Mouse (Mus musculus) embryonic facial prominence, embryonic 11.5 days (tissue): Measurements from ENCODE around the gene Proser3. TPM values are rescaled to one million over a fixed set of nuclear protein-coding genes. Genes with fewer than 3 reads are reported as not detected.

Experiments used
- ATAC-seq: fragments of 200-750 bp; cut with Nextera tagmentation; replicated peaks from 2 replicates; pipeline ENCODE4 v1.8.0; 2017; ENCODE audit warnings: low read depth; ENCODE audit not compliant: insufficient number of reproducible peaks, low FRiP score, low TSS enrichment
- DNase-seq: peaks from one replicate; pipeline ENCODE4 v3.0.0-alpha.2; 2015; ENCODE audit warnings: low spot score
- H3K27ac ChIP-seq: fragments of 300-500 bp; sonication (generic); replicated peaks from 2 replicates; pipeline ENCODE4 v1.5.1; 2014; ENCODE audit warnings: mild to moderate bottlenecking, low read depth, low read length, control low read depth
- H3K27me3 ChIP-seq: fragments of 300-500 bp; sonication (generic); 2 replicates; pipeline ENCODE4 v1.6.1; 2014; ENCODE audit warnings: mild to moderate bottlenecking, low read length, moderate library complexity, mixed read lengths; ENCODE audit not compliant: control insufficient read depth, insufficient read depth
- H3K36me3 ChIP-seq: fragments of 300-500 bp; sonication (generic); replicated peaks from 2 replicates; pipeline ENCODE4 v1.6.1; 2014; ENCODE audit warnings: low read depth, mild to moderate bottlenecking, low read length, moderate library complexity, mixed read lengths; ENCODE audit not compliant: control insufficient read depth, insufficient read depth
- H3K4me1 ChIP-seq: fragments of 300-500 bp; sonication (generic); 2 replicates; pipeline ENCODE4 v1.6.1; 2014; ENCODE audit warnings: low read length, mixed read lengths; ENCODE audit not compliant: control insufficient read depth, insufficient read depth
- H3K4me2 ChIP-seq: fragments of 300-500 bp; sonication (generic); 2 replicates; pipeline ENCODE4 v1.6.1; 2014; ENCODE audit warnings: low read depth, mild to moderate bottlenecking, control low read depth, low read length, moderate library complexity
- H3K4me3 ChIP-seq: fragments of 300-500 bp; sonication (generic); 2 replicates; pipeline ENCODE4 v1.5.1; 2014; ENCODE audit warnings: low read depth, low read length, control low read depth
- H3K9ac ChIP-seq: fragments of 300-500 bp; sonication (generic); replicated peaks from 2 replicates; pipeline ENCODE4 v1.6.1; 2014; ENCODE audit warnings: mild to moderate bottlenecking, control low read depth, low read length
- H3K9me3 ChIP-seq: fragments of 300-500 bp; sonication (generic); replicated peaks from 2 replicates; pipeline ENCODE4 v1.6.1; 2016; ENCODE audit warnings: mild to moderate bottlenecking, low read length, inconsistent platforms, mixed read lengths; ENCODE audit not compliant: control insufficient read depth
- whole genome bisulfite sequencing: fragments of 180-500 bp; shearing (Covaris S2); extraction: QIAGEN DNeasy Blood & Tissue Kit; methylation state at CpG from one replicate; pipeline ENCODE4 v1.1.7; 2014; 5-methylcytosine and 5-hydroxymethylcytosine counted together
- microRNA-seq: library from miRNA; unstranded; fragments of <30 nt; microRNA quantifications from one replicate; pipeline ENCODE4, GENCODE M21; 2016; ENCODE audit warnings: borderline number of aligned reads
- polyA plus RNA-seq: library from polyadenylated mRNA; unstranded; fragments of >200 nt; fragmentation: Nextera tagmentation; extraction: Ambion mirVana; gene quantifications from 2 replicates; pipeline ENCODE4 v1.2.1, GENCODE M21; 2014

The Proser3 gene
- polyA plus RNA-seq, 1 experiment from 2014 or later, result 13.0 TPM

DNA sequence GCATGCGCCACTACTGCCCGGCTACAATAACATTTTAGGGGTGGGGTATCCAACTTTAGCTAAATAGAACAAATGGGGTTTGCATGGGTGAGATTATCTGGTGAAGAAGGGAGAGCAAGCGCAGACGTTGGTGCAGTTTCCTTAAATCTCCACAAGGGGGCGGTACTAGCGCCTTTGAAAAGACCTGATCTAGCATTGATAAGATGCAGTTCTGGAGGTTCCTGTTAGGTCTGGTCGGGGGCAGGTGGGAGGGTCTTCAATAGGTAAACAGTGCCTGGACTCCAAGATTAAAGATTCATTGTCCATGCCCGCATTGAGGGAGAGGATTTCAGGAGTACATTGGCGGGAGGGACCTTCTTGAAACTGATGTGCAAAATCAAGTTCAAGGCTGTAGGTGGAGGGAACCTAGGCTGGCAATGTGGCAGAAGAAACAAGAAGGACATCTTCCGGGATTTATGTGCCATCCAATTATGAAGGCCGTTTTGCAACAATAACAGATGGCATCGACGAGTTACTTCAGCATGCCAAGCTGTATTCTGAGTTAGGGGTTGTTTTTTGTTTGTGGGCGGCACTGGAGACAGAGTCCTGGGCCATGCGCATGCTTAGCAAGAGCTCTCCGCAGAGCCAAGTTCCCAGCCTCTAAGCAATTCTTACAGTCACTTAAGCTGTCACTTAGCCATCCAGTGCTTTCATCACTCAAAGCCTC lies 61.7 kb downstream of the Proser3 start:
- H3K36me3 ChIP-seq, result no peaks in the 10 kb centered on the region
- no peaks in the 10 kb centered on the region for H3K27me3 ChIP-seq
- H3K27ac ChIP-seq, result no peak overlapping the region
- H3K4me2 ChIP-seq, result no peak overlapping the region
- no peaks in the 10 kb centered on the region for H3K9me3 ChIP-seq
- no peak overlapping the region for H3K4me3 ChIP-seq
- 31% methylated on average over 16 of the region's 16 CpGs for WGBS
- DNase-seq (peak; percentile 67), ATAC-seq (no peak)
- H3K4me1 ChIP-seq, result no peaks in the 10 kb centered on the region
- no peak overlapping the region for H3K9ac ChIP-seq

Small RNAs within 50 kb of the gene (microRNA-seq; reads per million reads assigned to microRNA genes)
- gene Gm38670, result 1.9 reads per million
- not detected for gene Mir3569

Other genes starting within 250 kb of the Proser3 start
- gene Alkbh6, start 243.6 kb downstream of the Proser3 start, polyA plus RNA-seq, result 80.7 and 92.0 TPM in 2 replicates
- 34.5 and 44.5 TPM in 2 replicates for gene Syne4, start 237.5 kb downstream of the Proser3 start, polyA plus RNA-seq
- 1.4 TPM in 1 of 2 replicates, not detected in the other for gene E130208F15Rik, start 230.6 kb downstream of the Proser3 start, polyA plus RNA-seq
- gene Sdhaf1, start 228.4 kb downstream of the Proser3 start, polyA plus RNA-seq, result 24.4 and 25.0 TPM in 2 replicates
- 4.5 and 5.1 TPM in 2 replicates for gene Lrfn3, start 189.5 kb downstream of the Proser3 start, polyA plus RNA-seq
- gene Tyrobp, start 138.5 kb downstream of the Proser3 start, polyA plus RNA-seq, result 16.9 and 17.9 TPM in 2 replicates
- 0.72 TPM in 1 of 2 replicates, not detected in the other for gene Hcst, start 132.4 kb downstream of the Proser3 start, polyA plus RNA-seq
- 1.6 TPM in 2 replicates for gene Nfkbid, start 130.6 kb downstream of the Proser3 start, polyA plus RNA-seq
- gene Aplp1, start 106.8 kb downstream of the Proser3 start, polyA plus RNA-seq, result 40.2 and 45.4 TPM in 2 replicates
- 0.45 and 0.84 TPM in 2 replicates for gene Kirrel2, start 94.6 kb downstream of the Proser3 start, polyA plus RNA-seq
- gene Nphs1, start 94.0 kb downstream of the Proser3 start, polyA plus RNA-seq, result 0.36 TPM in 1 of 2 replicates, not detected in the other
- gene Prodh2, start 58.7 kb downstream of the Proser3 start, polyA plus RNA-seq, result not detected in 2 replicates
- gene Arhgap33, start 17.2 kb downstream of the Proser3 start, polyA plus RNA-seq, result 11.5 and 14.7 TPM in 2 replicates
- gene Hspb6, start 121 bp downstream of the Proser3 start, polyA plus RNA-seq, result 4.4 and 6.2 TPM in 2 replicates
- 40.2 and 44.8 TPM in 2 replicates for gene Lin37, start 7.5 kb upstream of the Proser3 start, polyA plus RNA-seq
- gene U2af1l4, start 11.0 kb upstream of the Proser3 start, polyA plus RNA-seq, result 99.9 and 102 TPM in 2 replicates
- gene Gm49396, start 11.0 kb upstream of the Proser3 start, polyA plus RNA-seq, result 5.9 and 7.0 TPM in 2 replicates
- 108 and 110 TPM in 2 replicates for gene Psenen, start 11.3 kb upstream of the Proser3 start, polyA plus RNA-seq
- gene Igflr1, start 13.1 kb upstream of the Proser3 start, polyA plus RNA-seq, result 1.5 and 2.9 TPM in 2 replicates
- 7.2 and 8.4 TPM in 2 replicates for gene Kmt2b, start 36.4 kb upstream of the Proser3 start, polyA plus RNA-seq
- gene Zbtb32, start 46.6 kb upstream of the Proser3 start, polyA plus RNA-seq, result 0.21 and 0.43 TPM in 2 replicates
- 0.14 and 0.35 TPM in 2 replicates for gene Upk1a, start 60.5 kb upstream of the Proser3 start, polyA plus RNA-seq
- gene Cox6b1, start 73.9 kb upstream of the Proser3 start, polyA plus RNA-seq, result 700 and 782 TPM in 2 replicates
- gene Etv2, start 83.6 kb upstream of the Proser3 start, polyA plus RNA-seq, result 0.20 TPM in 1 of 2 replicates, not detected in the other
- gene Rbm42, start 98.0 kb upstream of the Proser3 start, polyA plus RNA-seq, result 108 and 118 TPM in 2 replicates
- gene Haus5, start 112.7 kb upstream of the Proser3 start, polyA plus RNA-seq, result 50.1 and 53.1 TPM in 2 replicates
- not detected in 2 replicates for gene Pmis2, start 119.3 kb upstream of the Proser3 start, polyA plus RNA-seq
- gene 2200002J24Rik, start 146.6 kb upstream of the Proser3 start, polyA plus RNA-seq, result not detected in 2 replicates
- gene Atp4a, start 159.9 kb upstream of the Proser3 start, polyA plus RNA-seq, result 0.26 TPM in 1 of 2 replicates, not detected in the other
- gene Tmem147, start 177.2 kb upstream of the Proser3 start, polyA plus RNA-seq, result 129 and 145 TPM in 2 replicates
- 0.24 TPM in 1 of 2 replicates, not detected in the other for gene Gapdhs, start 191.4 kb upstream of the Proser3 start, polyA plus RNA-seq
- gene Sbsn, start 199.2 kb upstream of the Proser3 start, polyA plus RNA-seq, result 1.0 and 2.0 TPM in 2 replicates
- gene Dmkn, start 211.5 kb upstream of the Proser3 start, polyA plus RNA-seq, result not detected in 2 replicates
- gene Krtdap, start 235.6 kb upstream of the Proser3 start, polyA plus RNA-seq, result not detected in 2 replicates